ENCODE assay signal across 9 mouse cellular contexts in genomic region chr14:31000356-31000755, GRCm38 (mm10). TPM values are rescaled to one million over a fixed set of nuclear protein-coding genes. Genes with fewer than 3 reads are reported as not detected.
DNase-seq lines count a peak whose midpoint lies in the region; ATAC-seq and TF ChIP-seq lines count a peak whose summit lies in the region.
"Had no signal": no experiment of that assay in that cellular context is flagged by ENCODE, and none has a peak within 500 bp of the region (broad histone marks: within the 10 kb centered on the region; RNA-seq: fewer than 3 reads in every experiment).

No protein-coding gene starts in this region.

- H3K4me1 ChIP-seq in kidney, adult 2 months (ENCODE audit: control insufficient read depth, insufficient read depth, low read length): peaks cover 2% of the 10 kb centered on the region; the same call in 1 of the 2 replicates
- H3K4me1 ChIP-seq in hindbrain, embryonic 14.5 days (replicated peaks; ENCODE audit: control insufficient read depth, insufficient read depth, low read length): peaks cover 16% of the 10 kb centered on the region
- peaks cover 8% of the 10 kb centered on the region for H3K4me1 ChIP-seq in midbrain, embryonic 14.5 days (ENCODE audit: control insufficient read depth, insufficient read depth, low read length)

- H3K4me2 ChIP-seq in hindbrain, embryonic 14.5 days (replicated peaks): peak overlapping the region; percentile 48
- H3K4me2 ChIP-seq in midbrain, embryonic 14.5 days (ENCODE audit: low read length): peak overlapping the region; percentile 78

- TF ChIP-seq POLR2A in kidney, adult 2 months (IDR thresholded peaks at IDR 0.05; ENCODE audit: low read depth, low read length): no peak

- H3K36me3 ChIP-seq in kidney, adult 2 months (ENCODE audit: control insufficient read depth, insufficient read depth, low read length): no peaks in the 10 kb centered on the region
- H3K36me3 ChIP-seq in hindbrain, embryonic 14.5 days (replicated peaks; ENCODE audit: control insufficient read depth, insufficient read depth): peaks cover 18% of the 10 kb centered on the region
- H3K36me3 ChIP-seq in midbrain, embryonic 14.5 days (ENCODE audit: control insufficient read depth, insufficient read depth, low read length): peaks cover 18% of the 10 kb centered on the region

- TF ChIP-seq CTCF in kidney, adult 2 months (conservative IDR thresholded peaks at IDR 0.05; ENCODE audit: insufficient read depth, insufficient read length, low read depth, low read length): no peak

- no peak for ATAC-seq in hindbrain, embryonic 14.5 days (ENCODE audit: low FRiP score)
- no peak for ATAC-seq in midbrain, embryonic 14.5 days (ENCODE audit: low FRiP score, low TSS enrichment)

- peak overlapping the region; percentile 92 for H3K9ac ChIP-seq in hindbrain, embryonic 14.5 days
- H3K9ac ChIP-seq in midbrain, embryonic 14.5 days (replicated peaks; ENCODE audit: low read length): peak overlapping the region; percentile 88; the same call in 1 of the 2 replicates

- WGBS in kidney, adult 2 months: 42% methylated on average over 10 of the region's 10 CpGs
- 66% methylated on average over 10 of the region's 10 CpGs for WGBS in hindbrain, embryonic 14.5 days
- WGBS in midbrain, embryonic 14.5 days: 68% methylated on average over 10 of the region's 10 CpGs

- H3K4me3 ChIP-seq in kidney, adult 2 months (ENCODE audit: insufficient read depth, low read depth, low read length): 0 out of 2 replicates have a peak overlapping the region, but pooled peaks have one; percentile 4
- H3K4me3 ChIP-seq in hindbrain, embryonic 14.5 days (replicated peaks; ENCODE audit: low read length): peak overlapping the region; percentile 71
- peak overlapping the region; percentile 95 for H3K4me3 ChIP-seq in midbrain, embryonic 14.5 days (replicated peaks; ENCODE audit: low read depth, low read length)

- H3K27ac ChIP-seq in kidney, adult 2 months (ENCODE audit: insufficient read depth, low read depth, low read length): no peak overlapping the region
- no peak overlapping the region for H3K27ac ChIP-seq in hindbrain, embryonic 14.5 days
- no peak overlapping the region for H3K27ac ChIP-seq in midbrain, embryonic 14.5 days (replicated peaks; ENCODE audit: low read depth, low read length)

- no peaks in the 10 kb centered on the region for H3K9me3 ChIP-seq in hindbrain, embryonic 14.5 days (ENCODE audit: control insufficient read depth, low read length)
- H3K9me3 ChIP-seq in midbrain, embryonic 14.5 days (ENCODE audit: control insufficient read depth, low read length): no peaks in the 10 kb centered on the region

- DNase-seq in kidney, adult 2 months: no peak
- no peak for DNase-seq in kidney, postnatal 10 days
- peak; percentile 5 for DNase-seq in NIH3T3 (ENCODE audit: low read depth)
- DNase-seq in hindbrain, embryonic 14.5 days (ENCODE audit: low spot score): no peak
- no peak for DNase-seq in midbrain, embryonic 14.5 days
- DNase-seq in left cerebral cortex, adult 9 months (ENCODE audit: low spot score in 2 of 2): no peak
- DNase-seq in layer of hippocampus, postnatal 10 days (ENCODE audit: low spot score in 2 of 2): no peak
- DNase-seq in frontal cortex, adult 2 months (ENCODE audit: extremely low spot score in 1 of 2, low spot score in 1 of 2): no peak
- DNase-seq: gastrocnemius, postnatal 10 days had no signal

- H3K27me3 ChIP-seq in kidney, adult 2 months (replicated peaks; ENCODE audit: control insufficient read depth, insufficient read depth, low read length): no peaks in the 10 kb centered on the region
- no peaks in the 10 kb centered on the region for H3K27me3 ChIP-seq in hindbrain, embryonic 14.5 days (ENCODE audit: control insufficient read depth, insufficient read depth, low read length)
- no peaks in the 10 kb centered on the region for H3K27me3 ChIP-seq in midbrain, embryonic 14.5 days (ENCODE audit: control insufficient read depth, insufficient read depth, low read length)

RNA-seq across cellular contexts. Expression of gene Glt8d1, which starts 0.8 kb away (rescaled TPM):
- polyA plus RNA-seq in kidney, adult 2 months (2012; rRNA removed): 14.9 and 17.6 TPM in 2 replicates
- 59.5 and 64.4 TPM in 2 replicates for polyA plus RNA-seq in hindbrain, embryonic 14.5 days (2014; fragmentation: Nextera tagmentation; extraction: Ambion mirVana)
- polyA plus RNA-seq in midbrain, embryonic 14.5 days (2014; fragmentation: Nextera tagmentation; extraction: Ambion mirVana): 54.0 and 62.4 TPM in 2 replicates
- total RNA-seq in layer of hippocampus, postnatal 10 days (2021): 10 to 100 TPM; 33.8 to 37.7 TPM
- 118 and 124 TPM in 2 replicates for polyA plus RNA-seq in frontal cortex, adult 2 months (2012; rRNA removed)

RNA-seq across cellular contexts. Expression of gene Spcs1, which starts 1.1 kb away (rescaled TPM):
- polyA plus RNA-seq in kidney, adult 2 months (2012; rRNA removed): 194 and 262 TPM in 2 replicates
- 315 and 357 TPM in 2 replicates for polyA plus RNA-seq in hindbrain, embryonic 14.5 days (2014; fragmentation: Nextera tagmentation; extraction: Ambion mirVana)
- polyA plus RNA-seq in midbrain, embryonic 14.5 days (2014; fragmentation: Nextera tagmentation; extraction: Ambion mirVana): 287 and 317 TPM in 2 replicates
- 100 to 1,000 TPM; 177 to 186 TPM for total RNA-seq in layer of hippocampus, postnatal 10 days (2021)
- 226 and 247 TPM in 2 replicates for polyA plus RNA-seq in frontal cortex, adult 2 months (2012; rRNA removed)

RNA-seq across cellular contexts. Expression of gene Pbrm1, which starts 18.6 kb away (rescaled TPM):
- polyA plus RNA-seq in kidney, adult 2 months (2012; rRNA removed): 10.3 and 11.2 TPM in 2 replicates
- 98.2 and 105 TPM in 2 replicates for polyA plus RNA-seq in hindbrain, embryonic 14.5 days (2014; fragmentation: Nextera tagmentation; extraction: Ambion mirVana)
- polyA plus RNA-seq in midbrain, embryonic 14.5 days (2014; fragmentation: Nextera tagmentation; extraction: Ambion mirVana): 120 and 136 TPM in 2 replicates
- 10 to 100 TPM; 71.0 to 71.2 TPM for total RNA-seq in layer of hippocampus, postnatal 10 days (2021)
- 18.5 and 20.4 TPM in 2 replicates for polyA plus RNA-seq in frontal cortex, adult 2 months (2012; rRNA removed)

RNA-seq across cellular contexts. Expression of gene Gnl3, which starts 18.6 kb away (rescaled TPM):
- 10.1 and 14.3 TPM in 2 replicates for polyA plus RNA-seq in kidney, adult 2 months (2012; rRNA removed)
- 43.2 and 44.6 TPM in 2 replicates for polyA plus RNA-seq in hindbrain, embryonic 14.5 days (2014; fragmentation: Nextera tagmentation; extraction: Ambion mirVana)
- 44.5 and 49.7 TPM in 2 replicates for polyA plus RNA-seq in midbrain, embryonic 14.5 days (2014; fragmentation: Nextera tagmentation; extraction: Ambion mirVana)
- total RNA-seq in layer of hippocampus, postnatal 10 days (2021): 10 to 100 TPM; 54.4 to 66.8 TPM
- polyA plus RNA-seq in frontal cortex, adult 2 months (2012; rRNA removed): 61.6 and 64.0 TPM in 2 replicates

RNA-seq across cellular contexts. Expression of gene Nek4, which starts 49.2 kb away (rescaled TPM):
- 5.3 and 6.2 TPM in 2 replicates for polyA plus RNA-seq in kidney, adult 2 months (2012; rRNA removed)
- 13.4 and 14.1 TPM in 2 replicates for polyA plus RNA-seq in hindbrain, embryonic 14.5 days (2014; fragmentation: Nextera tagmentation; extraction: Ambion mirVana)
- 8.7 and 17.9 TPM in 2 replicates for polyA plus RNA-seq in midbrain, embryonic 14.5 days (2014; fragmentation: Nextera tagmentation; extraction: Ambion mirVana)
- 10 to 100 TPM; 14.8 to 15.1 TPM for total RNA-seq in layer of hippocampus, postnatal 10 days (2021)
- polyA plus RNA-seq in frontal cortex, adult 2 months (2012; rRNA removed): 13.4 and 14.3 TPM in 2 replicates

Comparison
In these comparisons a context has a peak if more than half of its experiments do, and no peak if none do; other contexts are left out.
1. H3K4me3 ChIP-seq: peak in every context shown above with its lines; median percentile 95 in midbrain, embryonic 14.5 days; 71 in hindbrain, embryonic 14.5 days; 4 in kidney, adult 2 months.